Mouse (Mus musculus) stomach, embryonic 16.5 days (tissue): ENCODE measurements around the gene Pus1. TPM values are rescaled to one million over a fixed set of nuclear protein-coding genes. Genes with fewer than 3 reads are reported as not detected.

ENCODE experiments used
- ATAC-seq: fragments of 200-750 bp; cut with Nextera tagmentation; 2 replicates; pipeline ENCODE4 v1.8.0; 2017; ENCODE audit warnings: moderate number of reproducible peaks, moderate TSS enrichment; ENCODE audit not compliant: insufficient read depth, low FRiP score
- H3K27ac ChIP-seq: fragments of 300-500 bp; sonication (generic); 2 replicates; pipeline ENCODE4 v1.5.1; 2014; ENCODE audit warnings: low read length
- H3K27me3 ChIP-seq: fragments of 300-500 bp; sonication (generic); 2 replicates; pipeline ENCODE4 v1.6.1; 2014; ENCODE audit warnings: low read length, control low read depth, mixed read lengths; ENCODE audit not compliant: control insufficient read depth, insufficient read depth
- H3K36me3 ChIP-seq: fragments of 300-500 bp; sonication (generic); 2 replicates; pipeline ENCODE4 v1.6.1; 2014; ENCODE audit warnings: low read length; ENCODE audit not compliant: control insufficient read depth, insufficient read depth
- H3K4me1 ChIP-seq: fragments of 300-500 bp; sonication (generic); 2 replicates; pipeline ENCODE4 v1.6.1; 2014; ENCODE audit warnings: low read length, control low read depth, mixed read lengths; ENCODE audit not compliant: control insufficient read depth, insufficient read depth
- H3K4me2 ChIP-seq: fragments of 300-500 bp; sonication (generic); 2 replicates; pipeline ENCODE4 v1.6.1; 2014; ENCODE audit warnings: low read depth, low read length, mixed read lengths
- H3K4me3 ChIP-seq: fragments of 300-500 bp; sonication (generic); replicated peaks from 2 replicates; pipeline ENCODE4 v1.5.1; 2014; ENCODE audit warnings: mild to moderate bottlenecking, low read length
- H3K9ac ChIP-seq: fragments of 300-500 bp; sonication (generic); 2 replicates; pipeline ENCODE4 v1.6.1; 2014; ENCODE audit warnings: low read length
- H3K9me3 ChIP-seq: fragments of 300-500 bp; sonication (generic); replicated peaks from 2 replicates; pipeline ENCODE4 v1.6.1; 2016; ENCODE audit warnings: low read length, control low read depth; ENCODE audit not compliant: control insufficient read depth
- WGBS: fragments of 180-500 bp; shearing (Covaris S2); extraction: QIAGEN DNeasy Blood & Tissue Kit; methylation state at CpG from one replicate; pipeline ENCODE4 v1.1.7; 2014; 5-methylcytosine and 5-hydroxymethylcytosine counted together
- polyA plus RNA-seq: library from polyadenylated mRNA; unstranded; fragments of >200 nt; fragmentation: Nextera tagmentation; extraction: Ambion mirVana; gene quantifications from 2 replicates; pipeline ENCODE4 v1.2.1, GENCODE M21; 2015

The Pus1 gene
- polyA plus RNA-seq, 1 experiment from 2014 or later: 38.3 TPM

- 97% methylated on average over 4 of the region's 4 CpGs for WGBS
- Histone ChIP-seq H3K4me2 (no peak overlapping the region), H3K27ac (no peak overlapping the region), H3K27me3 (no peaks in the 10 kb centered on the region), H3K4me1 (no peaks in the 10 kb centered on the region), H3K9ac (no peak overlapping the region), H3K9me3 (no peaks in the 10 kb centered on the region), H3K4me3 (no peak overlapping the region), H3K36me3 (peaks cover 19% of the 10 kb centered on the region; the same call in 1 of the 2 replicates)
- ATAC-seq: no peak
Observed at GRCm38 (mm10) chr5:110733231-110733823, 47.1 kb downstream of the Pus1 start.

- H3K4me1 ChIP-seq: no peaks in the 10 kb centered on the region
- no peak overlapping the region for H3K4me2 ChIP-seq
- no peak overlapping the region for H3K4me3 ChIP-seq
- no peak for ATAC-seq
- no peak overlapping the region for H3K27ac ChIP-seq
- no peak overlapping the region for H3K9ac ChIP-seq
- H3K27me3 ChIP-seq: no peaks in the 10 kb centered on the region
- no peaks in the 10 kb centered on the region for H3K9me3 ChIP-seq
- H3K36me3 ChIP-seq: peaks cover 20% of the 10 kb centered on the region; the same call in 1 of the 2 replicates
- 91% methylated on average over 2 of the region's 2 CpGs for WGBS
Observed at GRCm38 (mm10) chr5:110731227-110731626, 49.2 kb downstream of the Pus1 start.

DNA sequence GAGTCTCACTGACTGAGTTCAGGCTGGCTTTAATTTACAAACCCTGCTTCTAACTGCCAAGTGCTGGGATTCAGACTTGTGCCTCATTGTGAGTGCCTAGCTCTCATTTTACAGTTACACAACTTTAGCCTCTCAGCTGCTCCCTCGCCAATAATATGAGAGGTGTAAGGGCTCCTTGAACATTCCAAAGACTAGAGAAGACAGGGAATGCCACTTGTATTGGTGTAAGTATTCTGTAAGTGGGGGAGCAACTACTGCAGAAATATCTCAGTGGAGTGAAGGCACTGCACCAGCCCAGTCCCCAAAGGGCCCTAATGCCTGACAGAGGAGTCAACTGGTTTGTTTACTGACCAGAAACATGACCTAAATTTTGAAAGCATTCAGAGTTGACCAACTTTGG is 52.6 kb downstream of the Pus1 start:
- Histone ChIP-seq H3K4me3 (no peak overlapping the region), H3K36me3 (peaks cover 24% of the 10 kb centered on the region; the same call in 1 of the 2 replicates), H3K27ac (no peak overlapping the region), H3K9me3 (no peaks in the 10 kb centered on the region), H3K4me1 (no peaks in the 10 kb centered on the region), H3K9ac (no peak overlapping the region), H3K4me2 (no peak overlapping the region), H3K27me3 (no peaks in the 10 kb centered on the region)
- 78% methylated on average over 1 of the region's 1 CpGs for WGBS
- ATAC-seq: no peak

Other genes with a start within 250 kb of the Pus1 start
- 0.41 and 0.59 TPM in 2 replicates for gene Galnt9, start 236.3 kb downstream of the Pus1 start, polyA plus RNA-seq
- 47.2 and 48.5 TPM in 2 replicates for gene Noc4l, start 127.2 kb downstream of the Pus1 start, polyA plus RNA-seq
- 15.1 and 16.1 TPM in 2 replicates for gene Ddx51, start 127.2 kb downstream of the Pus1 start, polyA plus RNA-seq
- gene Ep400, start 9.9 kb downstream of the Pus1 start, polyA plus RNA-seq: 30.8 and 42.4 TPM in 2 replicates
- gene Ulk1, start 29.4 kb upstream of the Pus1 start, polyA plus RNA-seq: 12.0 and 12.8 TPM in 2 replicates
- gene Hscb, start 59.1 kb upstream of the Pus1 start, polyA plus RNA-seq: 23.9 and 28.7 TPM in 2 replicates
- gene Chek2, start 59.3 kb upstream of the Pus1 start, polyA plus RNA-seq: 29.2 and 31.3 TPM in 2 replicates
- gene Ttc28, start 99.1 kb upstream of the Pus1 start, polyA plus RNA-seq: 7.5 and 9.0 TPM in 2 replicates